Mouse (Mus musculus) liver, embryonic 14.5 days (tissue): ENCODE results near the gene Dhrs13. TPM values are rescaled to one million over a fixed set of nuclear protein-coding genes. Genes with fewer than 3 reads are reported as not detected.
"Not testable (repeated sequence)": the region's sequence is repeated elsewhere in the genome, so short reads cannot be mapped to it uniquely, and the experiment has no call there.

Source experiments
- ATAC-seq: fragments of 200-750 bp; cut with Nextera tagmentation; 2 replicates; pipeline ENCODE4 v1.8.0; 2017; ENCODE audit warnings: moderate number of reproducible peaks, mild to moderate bottlenecking, moderate library complexity; ENCODE audit not compliant: insufficient read depth
- DNase-seq, 3 experiments: peaks; one replicate each; pipeline ENCODE4 v3.0.0-alpha.2; 2012 to 2013; ENCODE audit warnings: low read depth in 3 of 3, low spot score in 3 of 3
- H3K27ac ChIP-seq: fragments of 300-500 bp; sonication (generic); 2 replicates; pipeline ENCODE4 v1.5.1; 2014; ENCODE audit warnings: moderate library complexity, mild to moderate bottlenecking, control low read depth, inconsistent platforms
- H3K27me3 ChIP-seq: fragments of 300-500 bp; sonication (generic); 2 replicates; pipeline ENCODE4 v1.6.1; 2014; ENCODE audit warnings: mild to moderate bottlenecking, low read length, moderate library complexity; ENCODE audit not compliant: control insufficient read depth, insufficient read depth
- H3K36me3 ChIP-seq: fragments of 300-500 bp; sonication (generic); replicated peaks from 2 replicates; pipeline ENCODE4 v1.6.1; 2014; ENCODE audit warnings: low read depth; ENCODE audit not compliant: control insufficient read depth, insufficient read depth
- H3K4me1 ChIP-seq, 2 experiments: fragments of 200-500 bp in 1 of 2; fragments of 300-500 bp in 1 of 2; sonication (generic) in 1 of 2; replicated peaks; 2 replicates each; pipeline ENCODE4 v1.6.1; 2012 to 2014; ENCODE audit warnings: antibody characterized with exemption in 1 of 2, inconsistent platforms in 1 of 2, low read length in 1 of 2; ENCODE audit not compliant: control insufficient read depth in 2 of 2, insufficient read depth in 2 of 2
- H3K4me2 ChIP-seq: fragments of 300-500 bp; sonication (generic); 2 replicates; pipeline ENCODE4 v1.6.1; 2014; ENCODE audit warnings: low read depth, mild to moderate bottlenecking, control low read depth, moderate library complexity
- H3K4me3 ChIP-seq, 2 experiments: fragments of 200-500 bp in 1 of 2; fragments of 300-500 bp in 1 of 2; sonication (generic) in 1 of 2; 2 replicates each; pipeline ENCODE4 v1.5.1; 2012 to 2014; ENCODE audit warnings: low read depth in 2 of 2, low read length in 2 of 2, mild to moderate bottlenecking in 2 of 2, control low read depth in 1 of 2, inconsistent platforms in 1 of 2, moderate library complexity in 1 of 2; ENCODE audit not compliant: insufficient read depth in 1 of 2
- H3K9ac ChIP-seq: fragments of 300-500 bp; sonication (generic); replicated peaks from 2 replicates; pipeline ENCODE4 v1.6.1; 2014; ENCODE audit warnings: mild to moderate bottlenecking, control low read depth, moderate library complexity
- H3K9me3 ChIP-seq: fragments of 300-500 bp; sonication (generic); 2 replicates; pipeline ENCODE4 v1.6.1; 2016; ENCODE audit warnings: low read length, mixed read lengths; ENCODE audit not compliant: control insufficient read depth
- CTCF ChIP-seq: IDR thresholded peaks from 2 replicates; pipeline ENCODE4 v1.5.1; 2016; ENCODE audit warnings: antibody characterized with exemption, low read depth, control low read depth
- EP300 ChIP-seq: IDR thresholded peaks from 2 replicates; pipeline ENCODE4 v1.6.1; 2016; ENCODE audit warnings: antibody characterized with exemption, low read depth
- WGBS: fragments of 180-500 bp; shearing (Covaris S2); extraction: QIAGEN DNeasy Blood & Tissue Kit; methylation state at CpG from one replicate; pipeline ENCODE4 v1.1.7; 2014; ENCODE audit not compliant: insufficient replicate concordance; 5-methylcytosine and 5-hydroxymethylcytosine counted together
- polyA plus RNA-seq, 2 experiments: library from polyadenylated mRNA; depleted of rRNA in 1 of 2; stranded (reverse) in 1 of 2; unstranded in 1 of 2; fragments of >200 nt; fragmentation: Nextera tagmentation in 1 of 2; extraction: Ambion mirVana in 1 of 2; gene quantifications; 2 replicates each; pipeline versions ENCODE4 v1.2.1 to v1.2.3; 2012 to 2014

Gene Dhrs13
- polyA plus RNA-seq, 2 experiments = 8.6 to 17.8 TPM

DNA sequence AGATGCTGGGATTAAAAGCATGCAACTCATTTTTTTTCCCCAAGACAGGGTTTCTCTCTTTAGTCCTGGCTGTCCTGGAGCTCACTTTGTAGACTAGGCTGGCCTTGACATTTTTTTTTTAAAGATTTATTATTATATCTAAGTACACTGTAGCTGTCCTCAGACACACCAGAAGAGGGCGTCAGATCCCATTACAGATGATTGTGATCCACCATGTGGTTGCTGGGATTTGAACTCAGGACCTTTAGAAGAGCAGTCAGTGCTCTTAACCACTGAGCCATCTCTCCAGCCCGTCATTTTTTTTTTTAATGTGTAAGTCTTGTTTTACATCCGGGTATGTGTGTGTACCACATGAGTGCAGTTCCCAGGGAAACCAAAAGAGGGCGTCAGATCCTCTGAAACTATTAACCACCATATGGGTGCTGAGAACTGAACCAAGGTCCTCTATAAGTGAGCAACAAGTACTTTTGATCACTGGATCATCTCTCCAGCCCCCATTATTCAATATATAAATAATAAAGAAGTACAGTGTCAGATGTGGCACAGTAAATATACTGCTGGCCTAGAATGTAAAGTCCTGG is 10.3 kb downstream of the Dhrs13 start:
- H3K4me3 ChIP-seq, H3K4me2 ChIP-seq, DNase-seq, H3K9ac ChIP-seq, ATAC-seq, H3K27me3 ChIP-seq, H3K9me3 ChIP-seq, H3K36me3 ChIP-seq, H3K27ac ChIP-seq: not testable (repeated sequence)
- WGBS = 84% methylated on average over 4 of the region's 4 CpGs
- TF ChIP-seq CTCF = peak; percentile 13; the same call in 1 of the 2 replicates
- H3K4me1 ChIP-seq = peaks cover 7 to 10% of the 10 kb centered on the region in 2 experiments; a peak in 3 of 4 replicates

DNA sequence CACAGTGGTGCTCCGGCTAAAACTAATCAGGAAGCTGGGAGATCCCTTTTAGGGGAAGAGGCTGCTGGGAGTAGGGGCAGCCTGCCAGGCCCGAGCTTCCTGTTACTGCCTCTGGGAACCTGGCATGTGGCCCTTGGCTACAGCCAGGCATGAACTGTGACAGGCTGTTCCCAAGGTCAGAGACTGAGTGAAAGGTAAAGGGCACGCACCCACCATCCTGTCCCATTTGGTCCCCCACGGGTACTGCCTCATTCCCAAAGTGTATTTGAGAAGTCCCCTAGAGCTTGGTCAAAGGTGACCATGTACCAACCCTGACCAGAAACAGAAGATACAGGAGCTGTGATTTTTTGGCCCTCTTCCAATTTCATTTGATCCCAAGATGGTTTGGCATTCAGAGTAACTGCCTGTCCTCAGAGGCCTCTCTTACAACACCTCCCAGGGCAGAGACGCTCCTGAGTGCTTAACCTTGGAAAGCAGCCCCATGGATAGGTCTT is 12.7 kb downstream of the Dhrs13 start:
- Histone ChIP-seq H3K36me3 (peaks cover 2% of the 10 kb centered on the region; the same call in 1 of the 2 replicates), H3K27me3 (no peaks in the 10 kb centered on the region), H3K4me1 (0 out of 4 replicates have a peak, but pooled peaks cover 0 to 4% of the 10 kb centered on the region in 2 experiments), H3K4me3 (no peak overlapping the region), H3K27ac (no peak overlapping the region), H3K4me2 (no peak overlapping the region), H3K9me3 (no peaks in the 10 kb centered on the region), H3K9ac (no peak overlapping the region)
- ATAC-seq (no peak), DNase-seq (no peak)
- no peak for TF ChIP-seq EP300
- no peak for TF ChIP-seq CTCF
- 77% methylated on average over 5 of the region's 5 CpGs for WGBS

DNA sequence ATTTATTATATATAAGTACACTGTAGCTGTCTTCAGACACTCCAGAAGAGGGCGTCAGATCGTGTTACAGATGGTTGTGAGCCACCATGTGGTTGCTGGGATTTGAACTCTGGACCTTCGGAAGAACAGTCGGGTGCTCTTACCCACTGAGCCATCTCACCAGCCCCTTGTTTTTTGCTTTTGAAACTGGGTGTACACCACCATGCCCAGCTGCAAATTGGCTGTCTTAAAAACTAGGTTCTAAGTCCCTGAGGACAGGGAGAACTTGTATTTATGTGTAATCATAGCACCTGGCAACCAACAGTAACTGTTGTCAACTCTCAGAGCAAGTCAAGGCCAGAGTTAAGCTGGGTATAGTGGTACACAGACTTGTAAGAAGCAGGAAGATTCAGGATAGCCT is 16.6 kb downstream of the Dhrs13 start:
- not testable (repeated sequence) for H3K9ac ChIP-seq, H3K4me3 ChIP-seq, H3K27ac ChIP-seq, ATAC-seq, DNase-seq, H3K4me2 ChIP-seq, H3K9me3 ChIP-seq, H3K36me3 ChIP-seq, H3K27me3 ChIP-seq
- 94% methylated on average over 3 of the region's 4 CpGs for WGBS
- peaks cover 7 to 15% of the 10 kb centered on the region in 2 experiments for H3K4me1 ChIP-seq

DNA sequence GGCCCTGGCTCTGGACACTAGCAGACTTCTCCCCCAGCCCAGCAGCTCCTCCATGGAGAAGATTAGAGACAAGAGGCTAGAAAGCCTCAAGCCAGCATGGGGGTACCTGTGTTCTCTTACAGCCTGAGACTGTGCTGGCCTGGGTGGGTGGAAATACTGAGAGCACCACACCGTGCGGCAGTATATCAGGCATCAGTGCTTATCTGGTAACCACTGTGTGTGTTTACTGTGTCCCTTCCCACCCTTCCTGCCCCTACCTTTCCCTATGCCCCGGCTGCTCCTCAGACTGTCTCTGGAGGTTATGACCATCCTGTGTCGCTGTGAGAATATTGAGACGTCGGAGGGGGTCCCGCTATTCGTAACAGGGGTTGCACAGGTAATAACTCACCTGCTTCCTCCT is 21.0 kb downstream of the Dhrs13 start:
- Histone ChIP-seq H3K27me3 (no peaks in the 10 kb centered on the region), H3K36me3 (peaks cover 4% of the 10 kb centered on the region; the same call in 1 of the 2 replicates), H3K4me2 (peak overlapping the region; percentile 22), H3K4me1 (peaks cover 7 to 13% of the 10 kb centered on the region in 2 experiments), H3K27ac (no peak overlapping the region), H3K9me3 (no peaks in the 10 kb centered on the region), H3K9ac (peak overlapping the region; percentile 7; the same call in 1 of the 2 replicates), H3K4me3 (no peak overlapping the region)
- ATAC-seq (peak; percentile 84), DNase-seq (no peak)
- 52% methylated on average over 8 of the region's 8 CpGs for WGBS
- TF ChIP-seq CTCF (no peak), EP300 (no peak)

DNA sequence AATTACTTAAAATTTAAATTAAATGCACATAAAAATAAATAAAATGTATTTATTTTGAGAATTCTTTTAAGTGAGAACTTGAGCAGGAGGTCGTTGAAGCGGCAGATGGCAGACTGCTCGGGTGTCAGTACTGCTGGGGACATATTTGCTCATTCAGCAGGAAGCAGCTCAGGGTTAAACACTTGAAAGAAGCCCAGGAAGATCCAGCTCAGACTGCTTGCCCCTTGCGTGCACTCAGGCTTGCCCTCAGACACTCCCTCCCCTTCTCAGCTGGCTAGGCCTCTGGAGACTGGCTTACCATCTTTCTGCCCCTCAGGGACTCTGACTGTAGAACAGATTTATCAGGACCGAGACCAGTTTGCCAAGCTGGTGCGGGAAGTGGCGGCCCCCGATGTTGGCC is 24.9 kb downstream of the Dhrs13 start:
- TF ChIP-seq CTCF = no peak
- no peak for TF ChIP-seq EP300
- H3K27ac ChIP-seq = no peak overlapping the region
- H3K4me2 ChIP-seq = no peak overlapping the region
- H3K4me3 ChIP-seq = no peak overlapping the region
- H3K9me3 ChIP-seq = no peaks in the 10 kb centered on the region
- no peak overlapping the region for H3K9ac ChIP-seq
- ATAC-seq (no peak), DNase-seq (no peak)
- H3K27me3 ChIP-seq = no peaks in the 10 kb centered on the region
- peaks cover 22 to 33% of the 10 kb centered on the region in 2 experiments for H3K4me1 ChIP-seq
- WGBS = 85% methylated on average over 8 of the region's 8 CpGs
- peaks cover 6% of the 10 kb centered on the region; the same call in 1 of the 2 replicates for H3K36me3 ChIP-seq
